Mouse (Mus musculus) midbrain, postnatal 0 days (tissue): ENCODE measurements around the gene Slc7a5. TPM values are rescaled to one million over a fixed set of nuclear protein-coding genes. Genes with fewer than 3 reads are reported as not detected.

Experiments
- ATAC-seq: fragments of 200-750 bp; cut with Nextera tagmentation; 2 replicates; pipeline ENCODE4 v1.8.0; 2017; ENCODE audit warnings: moderate number of reproducible peaks, mild to moderate bottlenecking, moderate TSS enrichment, moderate library complexity; ENCODE audit not compliant: low FRiP score
- DNase-seq: peaks from one replicate; pipeline ENCODE4 v3.0.0-alpha.2; 2015; ENCODE audit warnings: low spot score
- H3K27ac ChIP-seq: fragments of 300-500 bp; sonication (generic); 2 replicates; pipeline ENCODE4 v1.5.1; 2014; ENCODE audit warnings: low read depth, mild to moderate bottlenecking, low read length, mixed read lengths
- H3K27me3 ChIP-seq: fragments of 300-500 bp; sonication (generic); 2 replicates; pipeline ENCODE4 v1.6.1; 2014; ENCODE audit warnings: low read length, control low read depth, mixed read lengths; ENCODE audit not compliant: insufficient read depth
- H3K36me3 ChIP-seq: fragments of 300-500 bp; sonication (generic); 2 replicates; pipeline ENCODE4 v1.6.1; 2014; ENCODE audit warnings: low read length, control low read depth, mixed read lengths; ENCODE audit not compliant: insufficient read depth
- H3K4me1 ChIP-seq: fragments of 300-500 bp; sonication (generic); 2 replicates; pipeline ENCODE4 v1.6.1; 2014; ENCODE audit warnings: mild to moderate bottlenecking, control low read depth, antibody characterized with exemption, low read length, mixed read lengths; ENCODE audit not compliant: insufficient read depth
- H3K4me2 ChIP-seq: fragments of 300-500 bp; sonication (generic); 2 replicates; pipeline ENCODE4 v1.6.1; 2014; ENCODE audit warnings: low read depth, mild to moderate bottlenecking, low read length, mixed read lengths; ENCODE audit not compliant: poor library complexity, severe bottlenecking
- H3K4me3 ChIP-seq: fragments of 300-500 bp; sonication (generic); 2 replicates; pipeline ENCODE4 v1.5.1; 2014; ENCODE audit warnings: low read depth, mild to moderate bottlenecking, low read length, moderate library complexity
- H3K9ac ChIP-seq: fragments of 300-500 bp; sonication (generic); replicated peaks from 2 replicates; pipeline ENCODE4 v1.6.1; 2014; ENCODE audit warnings: mild to moderate bottlenecking, low read length, moderate library complexity, mixed read lengths; ENCODE audit not compliant: poor library complexity, severe bottlenecking
- H3K9me3 ChIP-seq: fragments of 300-500 bp; sonication (generic); 2 replicates; pipeline ENCODE4 v1.6.1; 2016; ENCODE audit warnings: low read length, control low read depth
- CTCF ChIP-seq: IDR thresholded peaks from 2 replicates; pipeline ENCODE4 v1.5.1; 2016; ENCODE audit warnings: antibody characterized with exemption, mild to moderate bottlenecking
- WGBS: fragments of 180-500 bp; shearing (Covaris S2); extraction: QIAGEN DNeasy Blood & Tissue Kit; methylation state at CpG from one replicate; pipeline ENCODE4 v1.1.7; 2014; 5-methylcytosine and 5-hydroxymethylcytosine counted together
- polyA plus RNA-seq: library from polyadenylated mRNA; unstranded; fragments of >200 nt; fragmentation: Nextera tagmentation; extraction: Ambion mirVana; gene quantifications from 2 replicates; pipeline ENCODE4 v1.2.1, GENCODE M21; 2015
- total RNA-seq: library from RNA; depleted of rRNA; stranded (reverse); fragments of >200 nt; gene quantifications from 2 replicates; pipeline ENCODE4 v1.2.3, GENCODE M21; 2014

The Slc7a5 gene
- total and polyA plus RNA-seq, 2 experiments from 2014 or later = 64.5 to 115 TPM

DNA sequence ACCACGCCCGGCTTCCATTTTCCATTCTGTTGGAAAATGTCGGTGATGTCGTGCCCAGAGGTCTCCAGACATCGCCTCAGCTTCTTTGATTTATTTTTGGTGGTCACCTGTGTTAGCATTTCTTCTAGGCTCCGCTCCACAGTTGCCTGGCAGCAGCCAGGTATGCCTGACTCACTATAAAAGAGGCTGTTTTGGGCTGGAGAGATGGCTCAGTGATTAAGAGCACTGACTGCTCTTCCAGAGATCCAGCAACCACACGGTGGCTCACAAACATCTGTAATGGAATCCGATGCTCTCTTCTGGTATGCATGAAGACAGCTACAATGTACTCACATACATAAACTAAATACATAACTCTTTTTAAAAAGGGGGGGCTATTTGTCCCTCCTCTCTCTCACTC lies 18.8 kb upstream of the Slc7a5 start:
- Histone ChIP-seq H3K9me3 (no peaks in the 10 kb centered on the region), H3K4me2 (no peak overlapping the region), H3K36me3 (no peaks in the 10 kb centered on the region), H3K4me3 (no peak overlapping the region), H3K27me3 (no peaks in the 10 kb centered on the region), H3K27ac (no peak overlapping the region), H3K9ac (no peak overlapping the region), H3K4me1 (no peaks in the 10 kb centered on the region)
- no peak for TF ChIP-seq CTCF
- DNase-seq = no peak
- ATAC-seq = no peak
- WGBS = 68% methylated on average over 8 of the region's 8 CpGs

DNA sequence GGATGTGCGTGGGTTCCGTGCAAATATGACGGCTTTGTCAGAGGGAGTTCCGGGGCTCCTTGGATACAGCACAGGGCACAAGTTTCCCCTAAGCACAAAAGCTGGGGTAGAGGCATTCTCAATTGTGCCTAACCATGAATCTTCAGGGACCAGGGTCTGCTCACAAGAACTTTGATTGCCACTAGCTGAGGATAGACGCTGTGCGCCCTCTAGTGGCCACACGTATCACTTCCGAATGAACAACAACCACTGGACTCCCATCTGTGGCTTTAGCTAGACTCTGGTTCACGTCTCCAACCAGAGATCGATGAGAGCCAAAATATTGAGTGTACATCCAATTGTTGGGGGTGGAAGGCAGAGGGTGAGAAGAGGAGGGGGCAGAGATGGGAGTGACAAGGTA lies 18.1 kb upstream of the Slc7a5 start:
- Histone ChIP-seq H3K9ac (no peak overlapping the region), H3K4me3 (no peak overlapping the region), H3K27me3 (no peaks in the 10 kb centered on the region), H3K9me3 (no peaks in the 10 kb centered on the region), H3K4me2 (no peak overlapping the region), H3K27ac (no peak overlapping the region), H3K36me3 (no peaks in the 10 kb centered on the region), H3K4me1 (no peaks in the 10 kb centered on the region)
- TF ChIP-seq CTCF = peak; percentile 97
- DNase-seq = peak; percentile 91
- WGBS = 31% methylated on average over 10 of the region's 10 CpGs
- no peak for ATAC-seq

GRCm38 (mm10) chr8:121924681-121925080 lies 17.2 kb upstream of the Slc7a5 start:
- Histone ChIP-seq H3K4me1 (no peaks in the 10 kb centered on the region), H3K27me3 (no peaks in the 10 kb centered on the region), H3K36me3 (no peaks in the 10 kb centered on the region), H3K4me3 (no peak overlapping the region), H3K9ac (no peak overlapping the region), H3K4me2 (no peak overlapping the region), H3K27ac (no peak overlapping the region), H3K9me3 (no peaks in the 10 kb centered on the region)
- ATAC-seq (no peak), DNase-seq (no peak)
- TF ChIP-seq CTCF = peak; percentile 13; the same call in 1 of the 2 replicates
- WGBS = 89% methylated on average over 5 of the region's 5 CpGs

DNA sequence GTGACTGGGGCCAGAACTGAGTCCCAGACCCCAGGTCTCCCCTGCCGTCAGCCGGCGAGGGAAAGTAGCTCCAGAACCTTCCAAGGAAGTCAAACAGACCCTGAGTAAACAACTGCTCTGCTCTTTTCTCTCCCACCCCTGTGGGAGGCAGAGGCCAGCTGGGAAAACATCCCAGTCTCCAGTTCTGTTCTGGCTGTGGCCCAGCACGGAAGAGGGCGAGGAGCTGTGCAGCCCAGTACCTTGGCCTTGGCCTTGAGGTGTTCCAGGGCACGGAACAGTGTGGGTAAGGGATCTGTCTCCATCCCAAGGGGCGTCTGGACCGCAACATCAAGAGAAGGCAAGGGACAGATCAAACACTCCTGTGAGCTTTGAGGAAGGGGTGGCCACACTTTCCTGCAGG lies 14.6 kb upstream of the Slc7a5 start:
- Histone ChIP-seq H3K9me3 (no peaks in the 10 kb centered on the region), H3K27me3 (no peaks in the 10 kb centered on the region), H3K9ac (no peak overlapping the region), H3K4me1 (no peaks in the 10 kb centered on the region), H3K4me3 (no peak overlapping the region), H3K4me2 (no peak overlapping the region), H3K36me3 (no peaks in the 10 kb centered on the region), H3K27ac (no peak overlapping the region)
- 68% methylated on average over 8 of the region's 8 CpGs for WGBS
- ATAC-seq (no peak), DNase-seq (no peak)
- TF ChIP-seq CTCF = no peak

- H3K4me2 ChIP-seq = no peak overlapping the region
- H3K27me3 ChIP-seq = no peaks in the 10 kb centered on the region
- 70% methylated on average over 8 of the region's 8 CpGs for WGBS
- H3K4me3 ChIP-seq = no peak overlapping the region
- H3K4me1 ChIP-seq = no peaks in the 10 kb centered on the region
- ATAC-seq (no peak), DNase-seq (no peak)
- H3K9me3 ChIP-seq = no peaks in the 10 kb centered on the region
- no peaks in the 10 kb centered on the region for H3K36me3 ChIP-seq
- no peak for TF ChIP-seq CTCF
- no peak overlapping the region for H3K27ac ChIP-seq
- no peak overlapping the region for H3K9ac ChIP-seq
Observed at GRCm38 (mm10) chr8:121921582-121921981, 14.1 kb upstream of the Slc7a5 start.

- Histone ChIP-seq H3K4me3 (no peak overlapping the region), H3K36me3 (no peaks in the 10 kb centered on the region), H3K9ac (no peak overlapping the region), H3K27ac (no peak overlapping the region), H3K4me2 (no peak overlapping the region), H3K9me3 (no peaks in the 10 kb centered on the region), H3K4me1 (no peaks in the 10 kb centered on the region), H3K27me3 (no peaks in the 10 kb centered on the region)
- 65% methylated on average over 3 of the region's 3 CpGs for WGBS
- DNase-seq (no peak), ATAC-seq (no peak)
- TF ChIP-seq CTCF = no peak
Observed at GRCm38 (mm10) chr8:121919731-121920130, 12.2 kb upstream of the Slc7a5 start.
